Mouse (Mus musculus): ENCODE results near the gene Spem2. TPM values are rescaled to one million over a fixed set of nuclear protein-coding genes. Genes with fewer than 3 reads are reported as not detected.
A peak's percentile ranks its signal among the peaks of the same experiment; 100 is the strongest.
"Not testable (repeated sequence)": the region's sequence is repeated elsewhere in the genome, so short reads cannot be mapped to it uniquely, and the experiment has no call there.

Spem2 gene
- not detected in 2 replicates for polyA plus RNA-seq (2015; fragmentation: Nextera tagmentation; extraction: Ambion mirVana)

DNA sequence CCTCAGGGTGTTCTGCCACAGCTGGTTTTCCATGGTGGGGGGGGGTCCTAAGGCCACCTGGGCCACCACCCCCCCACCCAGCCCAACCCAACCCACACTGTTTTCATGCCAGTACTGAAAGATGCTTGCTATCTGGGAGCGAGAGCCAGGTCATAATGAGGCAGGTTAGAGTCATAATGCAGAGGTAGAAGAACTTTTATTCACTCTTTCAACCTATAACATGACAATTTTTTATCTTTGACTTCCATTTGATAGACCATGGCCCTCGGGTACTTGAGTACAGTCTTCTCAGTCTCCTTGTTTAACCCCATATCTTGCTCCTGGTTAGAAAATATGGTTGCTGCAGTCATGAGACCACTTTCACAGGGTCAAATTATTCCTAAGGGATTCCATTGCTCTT lies at the start of gene Spem2:
Gene Spem2 (minus strand): TSS at position 101 of the 400 bp plus-strand sequence.
- Histone ChIP-seq H3K4me2 (no peak within 1 kb of the TSS), H3K9ac (no peak within 1 kb of the TSS), H3K36me3 (no peaks in the 10 kb centered on the region), H3K9me3 (replicated peaks) (no peaks in the 10 kb centered on the region), H3K4me3 (no peak within 1 kb of the TSS), H3K4me1 (replicated peaks) (no peaks in the 10 kb centered on the region), H3K27me3 (no peaks in the 10 kb centered on the region), H3K27ac (no peak within 1 kb of the TSS)
- no peak for ATAC-seq (replicated peaks; ENCODE audit: insufficient number of reproducible peaks, insufficient read depth, low FRiP score, low read depth)
- WGBS = 75% methylated on average over 2 of the region's 2 CpGs

DNA sequence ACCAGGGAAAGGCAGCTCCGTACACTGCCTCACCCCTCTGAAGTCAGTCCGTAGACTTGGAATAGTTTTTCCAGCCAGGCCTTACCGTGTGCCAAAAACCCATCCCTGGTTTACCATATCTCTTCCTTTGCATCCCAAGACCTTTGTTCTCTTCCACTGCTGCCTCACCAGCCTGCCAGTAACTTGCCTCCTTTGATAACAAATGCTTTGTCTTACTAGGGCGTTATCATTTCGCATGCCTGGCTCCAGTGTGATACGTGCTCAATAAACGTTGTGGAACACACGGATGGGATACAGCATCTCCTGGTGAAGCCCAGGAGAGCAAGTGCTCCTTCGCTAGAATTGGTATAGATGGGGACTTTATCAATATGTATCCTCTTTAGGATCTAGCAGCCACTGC lies 49.1 kb upstream of the Spem2 start:
- no peaks in the 10 kb centered on the region for H3K36me3 ChIP-seq
- H3K9ac ChIP-seq = no peak overlapping the region
- H3K27ac ChIP-seq = no peak overlapping the region
- H3K4me3 ChIP-seq = no peak overlapping the region
- peaks cover 4% of the 10 kb centered on the region for H3K4me1 ChIP-seq (replicated peaks)
- WGBS = 45% methylated on average over 9 of the region's 9 CpGs
- no peak overlapping the region for H3K4me2 ChIP-seq
- 0 out of 2 replicates have a peak, but pooled peaks have one; percentile 14 for ATAC-seq (replicated peaks; ENCODE audit: insufficient number of reproducible peaks, insufficient read depth, low FRiP score, low read depth)
- H3K27me3 ChIP-seq = no peaks in the 10 kb centered on the region
- no peaks in the 10 kb centered on the region for H3K9me3 ChIP-seq (replicated peaks)

DNA sequence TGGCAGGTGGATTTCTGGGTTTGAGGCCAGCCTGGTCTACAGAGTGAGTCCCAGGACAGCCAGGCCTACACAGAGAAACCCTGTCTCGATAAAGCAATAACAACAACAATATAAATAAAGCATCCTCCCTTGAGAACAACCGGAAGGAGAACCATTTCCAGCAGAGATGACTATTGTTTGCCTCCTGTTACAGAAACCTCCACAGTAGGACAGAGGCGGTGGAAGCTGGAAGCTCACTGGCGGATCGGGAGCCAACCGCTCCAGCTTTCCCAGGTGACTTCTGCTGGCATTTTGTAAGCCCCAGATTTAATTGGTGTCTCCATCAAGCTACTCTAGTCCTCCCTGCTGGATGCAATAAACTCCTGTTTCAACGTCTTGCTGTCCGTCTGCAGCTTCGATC lies 47.3 kb upstream of the Spem2 start:
- Histone ChIP-seq H3K9me3 (replicated peaks) (no peaks in the 10 kb centered on the region), H3K4me2 (no peak overlapping the region), H3K9ac (no peak overlapping the region), H3K36me3 (no peaks in the 10 kb centered on the region), H3K4me3 (no peak overlapping the region), H3K27me3 (no peaks in the 10 kb centered on the region), H3K4me1 (replicated peaks) (peaks cover 4% of the 10 kb centered on the region), H3K27ac (no peak overlapping the region)
- 87% methylated on average over 9 of the region's 9 CpGs for WGBS
- no peak for ATAC-seq (replicated peaks; ENCODE audit: insufficient number of reproducible peaks, insufficient read depth, low FRiP score, low read depth)

DNA sequence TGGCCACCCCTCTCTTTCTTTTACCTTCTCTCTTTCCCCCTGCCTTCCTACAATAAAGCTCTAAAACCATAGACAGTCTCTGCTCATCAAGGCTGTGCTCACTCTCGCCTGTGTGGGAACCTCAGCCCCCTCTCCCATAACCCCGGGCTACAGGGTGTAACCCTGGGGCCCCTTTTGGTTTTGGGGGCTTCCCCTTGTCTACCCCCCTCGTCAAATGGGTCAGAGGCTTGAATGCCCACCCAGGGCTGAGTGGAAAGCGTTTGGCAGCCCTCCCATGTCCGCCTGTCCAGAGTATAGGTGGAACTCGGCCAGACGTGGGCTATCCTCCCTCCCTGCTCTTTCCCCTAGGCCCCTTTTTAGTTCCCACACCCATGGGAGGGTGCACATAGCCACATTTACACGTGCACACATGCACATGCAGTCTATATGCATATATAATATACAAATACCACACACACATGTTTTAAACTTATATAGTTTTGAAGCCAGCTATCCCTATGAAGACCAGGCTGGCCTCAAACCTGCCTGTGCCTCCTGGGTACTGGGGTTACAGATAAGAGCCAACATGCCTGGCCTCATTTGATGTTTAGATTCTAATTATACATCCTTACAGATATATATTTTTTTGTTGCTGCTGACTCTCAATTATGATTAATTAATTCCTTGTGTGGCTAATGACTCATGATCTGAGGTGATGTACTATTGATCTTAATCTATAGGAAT lies 46.0 kb upstream of the Spem2 start:
- peaks cover 3% of the 10 kb centered on the region for H3K27me3 ChIP-seq
- H3K36me3 ChIP-seq = no peaks in the 10 kb centered on the region
- no peak; the same call in 1 of the 2 replicates for ATAC-seq (replicated peaks; ENCODE audit: insufficient number of reproducible peaks, insufficient read depth, low FRiP score, low read depth)
- WGBS = 41% methylated on average over 8 of the region's 8 CpGs
- no peak overlapping the region for H3K4me3 ChIP-seq
- H3K9me3 ChIP-seq (replicated peaks) = no peaks in the 10 kb centered on the region
- peaks cover 4% of the 10 kb centered on the region for H3K4me1 ChIP-seq (replicated peaks)
- H3K27ac ChIP-seq = peak overlapping the region; percentile 45; the same call in 1 of the 2 replicates
- no peak overlapping the region for H3K9ac ChIP-seq
- no peak overlapping the region for H3K4me2 ChIP-seq

DNA sequence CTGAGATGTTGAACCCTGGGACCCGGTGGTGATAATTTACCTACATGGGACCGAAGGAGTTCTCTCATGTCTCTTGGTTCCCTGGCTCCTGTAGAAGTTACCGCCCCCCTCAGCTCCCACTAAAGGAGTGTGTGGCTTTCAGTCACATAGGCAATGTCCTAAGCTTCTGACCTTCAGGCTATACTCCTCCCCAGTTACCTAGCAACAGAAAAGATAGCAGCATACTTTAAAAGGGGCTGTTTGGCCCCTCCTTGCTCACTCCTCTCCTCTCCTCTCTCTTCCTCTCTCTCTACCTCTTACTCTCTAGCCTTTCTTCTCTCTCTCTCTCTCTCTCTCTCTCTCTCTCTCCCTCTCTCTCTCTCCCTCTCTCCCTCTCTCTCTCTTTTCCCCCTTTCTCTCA lies 45.5 kb upstream of the Spem2 start:
- H3K9ac ChIP-seq; H3K4me3 ChIP-seq; H3K27me3 ChIP-seq; H3K4me1 ChIP-seq (replicated peaks); H3K9me3 ChIP-seq (replicated peaks); H3K36me3 ChIP-seq; ATAC-seq (replicated peaks; ENCODE audit: insufficient number of reproducible peaks, insufficient read depth, low FRiP score, low read depth); H3K4me2 ChIP-seq; H3K27ac ChIP-seq: not testable (repeated sequence)
- WGBS = 60% methylated on average over 3 of the region's 3 CpGs

DNA sequence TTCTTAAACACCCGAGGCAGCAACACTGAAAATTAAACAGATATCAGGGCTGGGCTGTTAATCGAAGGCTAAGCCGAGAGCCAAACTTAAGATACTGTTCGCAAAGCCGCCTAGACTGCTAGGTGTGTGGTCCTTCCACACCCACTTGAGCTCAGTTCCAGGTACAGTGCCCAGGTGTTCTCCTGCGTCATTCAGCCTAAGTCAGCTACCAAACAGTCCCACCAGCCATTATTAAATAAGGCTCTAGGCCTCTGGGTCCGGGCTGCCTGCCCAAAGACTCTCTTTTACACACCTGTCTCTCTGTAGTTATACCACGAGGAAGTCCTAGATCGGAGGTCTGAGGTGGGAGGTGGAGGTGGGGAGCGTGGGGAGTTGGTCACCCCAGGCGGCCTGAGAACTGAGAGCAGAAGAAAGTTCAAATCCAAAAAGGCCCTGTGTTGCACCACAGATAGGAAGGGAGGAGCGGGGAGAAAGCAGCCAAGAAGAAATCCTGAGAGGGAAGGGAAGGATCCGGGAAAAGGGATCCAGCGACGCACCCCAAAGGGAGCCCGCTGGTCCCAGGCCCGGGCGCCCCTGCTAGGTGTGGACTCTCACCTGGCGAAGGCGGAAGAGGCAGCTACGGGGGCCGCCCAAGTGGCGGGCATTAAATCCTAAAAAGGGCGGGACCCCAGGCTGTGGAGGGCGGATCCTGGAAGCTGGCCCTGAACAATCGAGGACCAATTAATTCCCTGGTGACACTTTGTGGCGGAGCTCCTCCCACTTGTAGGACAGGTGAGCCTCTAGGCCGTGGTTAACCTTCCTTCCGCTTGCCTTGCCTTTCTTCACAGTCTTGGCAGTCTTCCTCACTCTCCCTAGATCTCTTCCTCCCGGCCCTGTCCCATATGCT lies 40.1 kb upstream of the Spem2 start, which contains the start of gene Tnk1:
Gene Tnk1 (minus strand): TSS at position 618 of the 886 bp plus-strand sequence.
- peaks cover 15% of the 10 kb centered on the region for H3K4me1 ChIP-seq (replicated peaks)
- no peak within 1 kb of the TSS; the same call in 1 of the 2 replicates for H3K4me3 ChIP-seq
- H3K27me3 ChIP-seq = peaks cover 29% of the 10 kb centered on the region
- H3K9ac ChIP-seq = no peak within 1 kb of the TSS
- WGBS = 23% methylated on average over 30 of the region's 30 CpGs
- no peak within 1 kb of the TSS for H3K27ac ChIP-seq
- peak within 1 kb of the TSS; percentile 19; the same call in 1 of the 2 replicates for H3K4me2 ChIP-seq
- no peak for ATAC-seq (replicated peaks; ENCODE audit: insufficient number of reproducible peaks, insufficient read depth, low FRiP score, low read depth)
- H3K36me3 ChIP-seq = no peaks in the 10 kb centered on the region
- H3K9me3 ChIP-seq (replicated peaks) = no peaks in the 10 kb centered on the region

DNA sequence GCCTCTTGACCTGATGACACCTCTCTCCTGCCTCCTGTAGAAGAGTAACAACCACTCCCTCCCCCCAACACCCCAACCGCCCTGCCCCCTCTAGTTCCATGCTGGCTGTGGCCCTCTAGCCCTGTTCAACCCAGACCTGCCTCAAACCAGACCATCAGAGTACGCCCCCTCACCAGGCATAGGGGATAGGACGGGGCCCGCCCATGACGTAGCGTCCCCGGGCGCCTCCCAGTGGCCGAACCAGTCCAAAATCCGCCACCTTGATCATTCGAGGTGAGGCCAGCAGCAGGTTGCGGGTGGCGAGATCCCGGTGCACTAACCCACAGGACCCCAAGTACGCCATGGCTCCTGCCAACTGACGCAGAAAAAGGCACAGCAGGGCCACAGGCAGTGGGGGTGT lies 37.1 kb upstream of the Spem2 start:
- Histone ChIP-seq H3K9me3 (replicated peaks) (no peaks in the 10 kb centered on the region), H3K4me3 (no peak overlapping the region), H3K4me2 (no peak overlapping the region), H3K4me1 (replicated peaks) (peaks cover 24% of the 10 kb centered on the region), H3K27ac (no peak overlapping the region), H3K9ac (no peak overlapping the region), H3K36me3 (peaks cover 20% of the 10 kb centered on the region), H3K27me3 (peaks cover 29% of the 10 kb centered on the region)
- 20% methylated on average over 16 of the region's 16 CpGs for WGBS
- peak; percentile 45; the same call in 1 of the 2 replicates for ATAC-seq (replicated peaks; ENCODE audit: insufficient number of reproducible peaks, insufficient read depth, low FRiP score, low read depth)

DNA sequence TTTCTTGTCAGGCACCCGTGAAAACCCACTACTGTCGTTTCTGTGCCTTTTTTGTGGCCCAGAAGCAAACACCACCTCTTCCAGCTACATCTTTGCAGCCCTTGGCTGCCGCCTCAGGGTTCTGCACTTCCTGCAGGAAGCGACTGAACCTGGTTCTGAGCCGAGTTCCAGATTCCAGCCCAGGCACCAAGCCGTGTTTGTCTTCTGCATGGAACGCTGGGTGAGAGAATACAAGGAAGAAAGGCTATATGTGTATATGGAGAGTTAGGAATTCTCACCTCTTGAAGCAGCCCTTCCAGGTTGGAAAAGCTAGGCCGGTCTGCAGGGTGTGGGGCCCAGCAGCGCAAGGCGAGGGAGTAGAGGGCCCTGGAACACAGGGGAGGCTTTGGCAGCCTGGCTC lies 36.4 kb upstream of the Spem2 start:
- H3K9ac ChIP-seq = no peak overlapping the region
- ATAC-seq (replicated peaks; ENCODE audit: insufficient number of reproducible peaks, insufficient read depth, low FRiP score, low read depth) = no peak
- WGBS = 81% methylated on average over 10 of the region's 10 CpGs

DNA sequence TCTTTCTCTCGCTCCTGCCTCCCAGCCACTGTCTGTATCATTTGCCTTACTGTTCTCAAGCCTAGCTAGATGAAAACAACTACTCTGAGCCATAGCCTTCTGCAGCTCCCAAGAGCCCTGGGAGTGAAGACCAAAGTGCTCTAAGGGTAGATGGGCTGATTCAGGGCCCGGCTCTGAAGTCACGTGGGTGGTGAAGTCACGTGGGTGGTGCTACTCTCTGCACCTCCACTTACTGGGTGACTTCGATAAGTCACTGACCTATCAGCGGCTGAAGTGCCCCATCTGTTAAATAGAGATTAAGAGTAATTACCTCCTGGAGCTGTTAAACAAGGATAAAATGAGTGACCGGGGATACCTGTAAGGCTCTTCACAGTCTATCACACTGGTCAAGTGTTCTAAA lies 35.7 kb upstream of the Spem2 start:
- Histone ChIP-seq H3K27me3 (peaks cover 22% of the 10 kb centered on the region), H3K9me3 (replicated peaks) (no peaks in the 10 kb centered on the region), H3K9ac (no peak overlapping the region), H3K27ac (no peak overlapping the region), H3K4me3 (no peak overlapping the region), H3K36me3 (peaks cover 33% of the 10 kb centered on the region), H3K4me1 (replicated peaks) (peaks cover 25% of the 10 kb centered on the region), H3K4me2 (no peak overlapping the region)
- peak; percentile 47; the same call in 1 of the 2 replicates for ATAC-seq (replicated peaks; ENCODE audit: insufficient number of reproducible peaks, insufficient read depth, low FRiP score, low read depth)
- 36% methylated on average over 7 of the region's 7 CpGs for whole genome bisulfite sequencing

More for the DNA sequence above, 36.4 kb upstream of the Spem2 start:
- Histone ChIP-seq H3K9me3 (replicated peaks) (no peaks in the 10 kb centered on the region), H3K4me2 (no peak overlapping the region), H3K27ac (no peak overlapping the region), H3K27me3 (peaks cover 26% of the 10 kb centered on the region), H3K36me3 (peaks cover 26% of the 10 kb centered on the region), H3K4me3 (no peak overlapping the region), H3K4me1 (replicated peaks) (peaks cover 25% of the 10 kb centered on the region)

DNA sequence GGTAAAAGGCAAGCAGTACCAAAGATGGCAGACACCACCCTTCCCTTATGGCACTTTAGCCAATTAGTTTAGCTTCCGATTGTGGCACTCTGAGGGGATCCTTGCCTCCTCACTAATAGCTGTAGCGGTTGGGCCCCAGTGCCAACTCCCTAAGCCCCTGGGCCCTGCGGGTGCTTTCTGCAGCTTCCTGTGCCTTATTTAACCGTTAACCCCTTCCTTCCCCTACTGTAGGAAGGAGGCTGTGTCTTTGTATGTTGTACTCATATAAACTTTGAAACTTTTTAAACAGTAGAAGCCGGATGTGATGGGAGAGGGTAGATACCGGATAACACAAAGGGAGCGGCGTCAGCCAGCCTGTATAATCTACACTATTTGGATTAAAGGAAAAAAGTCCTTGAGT lies 32.5 kb upstream of the Spem2 start:
- H3K9me3 ChIP-seq (replicated peaks) = no peaks in the 10 kb centered on the region
- H3K4me2 ChIP-seq = no peak overlapping the region
- H3K27ac ChIP-seq = no peak overlapping the region
- H3K27me3 ChIP-seq = no peaks in the 10 kb centered on the region
- ATAC-seq (replicated peaks; ENCODE audit: insufficient number of reproducible peaks, insufficient read depth, low FRiP score, low read depth) = no peak
- H3K36me3 ChIP-seq = peaks cover 43% of the 10 kb centered on the region
- WGBS = 75% methylated on average over 8 of the region's 8 CpGs
- H3K4me1 ChIP-seq (replicated peaks) = peaks cover 40% of the 10 kb centered on the region
- H3K9ac ChIP-seq = no peak overlapping the region
- H3K4me3 ChIP-seq = no peak overlapping the region

DNA sequence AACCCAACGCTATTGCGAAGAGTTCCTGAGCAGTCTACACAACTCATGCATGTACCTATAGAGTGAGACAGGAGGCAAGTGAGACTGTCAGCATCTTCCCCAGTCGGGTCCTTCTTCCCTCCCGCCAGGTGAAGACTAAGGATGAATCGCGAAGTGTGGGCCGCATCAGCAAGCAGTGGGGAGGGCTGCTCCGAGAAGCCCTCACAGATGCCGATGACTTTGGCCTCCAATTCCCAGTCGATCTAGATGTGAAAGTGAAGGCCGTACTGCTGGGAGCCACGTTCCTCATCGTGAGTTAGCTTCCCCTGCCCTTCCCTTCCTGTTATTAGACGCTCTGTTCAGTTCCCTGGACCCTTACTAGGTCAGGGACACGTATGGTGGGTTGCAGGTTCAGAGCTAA lies 31.6 kb upstream of the Spem2 start:
- 92% methylated on average over 15 of the region's 15 CpGs for WGBS
- no peak overlapping the region for H3K9ac ChIP-seq
- peaks cover 41% of the 10 kb centered on the region for H3K4me1 ChIP-seq (replicated peaks)
- H3K4me3 ChIP-seq = no peak overlapping the region
- no peak for ATAC-seq (replicated peaks; ENCODE audit: insufficient number of reproducible peaks, insufficient read depth, low FRiP score, low read depth)
- H3K27me3 ChIP-seq = no peaks in the 10 kb centered on the region
- H3K27ac ChIP-seq = no peak overlapping the region
- no peaks in the 10 kb centered on the region for H3K9me3 ChIP-seq (replicated peaks)
- no peak overlapping the region for H3K4me2 ChIP-seq
- H3K36me3 ChIP-seq = peaks cover 43% of the 10 kb centered on the region

All from heart, embryonic 15.5 days (tissue).